Mouse (Mus musculus) ES-E14 (cell line): ENCODE results near the gene Ubac1.

Experiments
- HCFC1 ChIP-seq: IDR thresholded peaks from 2 replicates; pipeline ENCODE4 v1.6.1; 2012; ENCODE audit warnings: low read length, inconsistent platforms, borderline replicate concordance; ENCODE audit not compliant: insufficient read depth
- ZC3H11A ChIP-seq: IDR thresholded peaks from 2 replicates; pipeline ENCODE4 v1.6.1; 2012; ENCODE audit warnings: low read depth, mild to moderate bottlenecking, inconsistent platforms, low read length, borderline replicate concordance

- TF ChIP-seq HCFC1: no peak
- TF ChIP-seq ZC3H11A: no peak
Observed at GRCm38 (mm10) chr2:26039951-26040350, 18.4 kb upstream of the Ubac1 start.
